Mouse (Mus musculus) olfactory bulb, adult 2 months (tissue): Measurements from ENCODE around the gene Gm47955.
"Not testable (repeated sequence)": the region's sequence is repeated elsewhere in the genome, so short reads cannot be mapped to it uniquely, and the experiment has no call there.

Experiments
- CTCF ChIP-seq: fragments of 200-500 bp; IDR thresholded peaks from 2 replicates; pipeline ENCODE4 v1.5.1; 2012; ENCODE audit warnings: low read depth, mild to moderate bottlenecking, low read length, moderate library complexity; ENCODE audit not compliant: insufficient read depth
- POLR2A ChIP-seq: fragments of 200-500 bp; IDR thresholded peaks from 2 replicates; pipeline ENCODE4 v1.6.1; 2012; ENCODE audit warnings: mild to moderate bottlenecking, low read depth, low read length, moderate library complexity; ENCODE audit not compliant: insufficient read depth

DNA sequence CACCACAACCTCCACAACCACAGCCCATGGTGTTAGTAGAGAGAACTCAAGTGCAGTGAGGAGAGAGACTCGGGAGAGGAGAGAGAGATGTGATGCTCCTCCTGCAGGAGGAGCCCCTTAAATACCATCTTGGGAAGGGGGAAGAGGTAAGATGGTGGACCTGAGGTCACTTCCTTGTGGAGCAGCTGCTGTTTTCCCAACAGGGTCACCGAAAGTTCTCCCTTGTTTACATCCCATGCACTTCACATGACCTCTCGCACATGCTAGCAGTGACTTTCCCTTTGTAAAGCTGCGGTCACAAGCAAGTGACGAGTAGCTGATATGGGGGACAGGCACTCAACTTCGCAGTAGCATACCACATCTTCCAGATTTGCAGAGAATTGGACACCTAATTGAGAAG lies 16.8 kb upstream of the Gm47955 start, which contains the start of gene A030003K21Rik:
- TF ChIP-seq POLR2A, CTCF: not testable (repeated sequence)
